In the genomic region with DNA sequence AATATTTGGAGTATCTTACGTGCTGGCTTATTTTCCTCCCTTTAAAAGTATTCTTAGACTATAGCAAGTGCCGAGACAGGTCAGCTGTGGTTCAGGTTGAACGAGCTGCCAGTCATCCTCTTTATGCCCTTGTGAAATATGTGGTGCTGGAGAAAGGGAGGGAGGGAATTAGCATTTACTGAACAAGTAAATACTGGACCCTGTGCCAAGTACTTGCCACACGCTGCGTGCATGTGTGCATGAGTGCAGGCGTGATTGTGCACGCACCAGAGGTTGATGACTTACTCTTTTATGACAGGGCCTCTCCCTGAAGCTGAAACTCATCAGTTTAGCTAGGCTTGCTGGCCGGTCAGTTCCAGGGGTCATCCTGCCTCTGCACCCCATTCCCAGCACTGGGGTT, we compare ENCODE assay signal across 10 mouse cellular contexts.
DNase-seq lines count a peak whose midpoint lies in the region; ATAC-seq and TF ChIP-seq lines count a peak whose summit lies in the region.
"Had no signal": no experiment of that assay in that cellular context is flagged by ENCODE, and none has a peak within 500 bp of the region (broad histone marks: within the 10 kb centered on the region; RNA-seq: fewer than 3 reads in every experiment).

No protein-coding gene starts in this region.

- no peak overlapping the region for H3K4me3 ChIP-seq in midbrain, embryonic 12.5 days
- H3K4me3 ChIP-seq in midbrain, embryonic 16.5 days (ENCODE audit: low read depth, low read length), result no peak overlapping the region
- H3K4me3 ChIP-seq in limb, embryonic 11.5 days (ENCODE audit: low read depth, low read length), result no peak overlapping the region
- H3K4me3 ChIP-seq in stomach, postnatal 0 days (ENCODE audit: low read depth, low read length), result no peak overlapping the region

- no peak for TF ChIP-seq CTCF in stomach, postnatal 0 days (IDR thresholded peaks at IDR 0.05; ENCODE audit: low read depth)

- H3K9ac ChIP-seq in midbrain, embryonic 12.5 days (replicated peaks), result no peak overlapping the region
- no peak overlapping the region for H3K9ac ChIP-seq in midbrain, embryonic 16.5 days (ENCODE audit: low read depth, low read length)
- no peak overlapping the region for H3K9ac ChIP-seq in limb, embryonic 11.5 days (ENCODE audit: low read length)
- no peak overlapping the region for H3K9ac ChIP-seq in stomach, postnatal 0 days (ENCODE audit: low read length)

- no peak for ATAC-seq in midbrain, embryonic 12.5 days (ENCODE audit: low FRiP score, low read depth)
- no peak for ATAC-seq in midbrain, embryonic 16.5 days
- no peak; the same call in 1 of the 2 replicates for ATAC-seq in limb, embryonic 11.5 days (ENCODE audit: insufficient number of reproducible peaks, low FRiP score, low TSS enrichment, low read depth)
- ATAC-seq in stomach, postnatal 0 days (ENCODE audit: low FRiP score, low TSS enrichment), result peak; percentile 53
- ATAC-seq: inflammation-experienced regulatory T-cells, adult 6 months had no signal

- H3K9me3 ChIP-seq in midbrain, embryonic 12.5 days, result no peaks in the 10 kb centered on the region
- no peaks in the 10 kb centered on the region for H3K9me3 ChIP-seq in midbrain, embryonic 16.5 days (replicated peaks; ENCODE audit: control insufficient read depth, low read length, poor library complexity, severe bottlenecking)
- no peaks in the 10 kb centered on the region for H3K9me3 ChIP-seq in limb, embryonic 11.5 days (ENCODE audit: control insufficient read depth, low read length)
- H3K9me3 ChIP-seq in stomach, postnatal 0 days (ENCODE audit: control insufficient read depth, low read length), result no peaks in the 10 kb centered on the region

- H3K27me3 ChIP-seq in midbrain, embryonic 12.5 days, result no peaks in the 10 kb centered on the region
- no peaks in the 10 kb centered on the region for H3K27me3 ChIP-seq in midbrain, embryonic 16.5 days (ENCODE audit: control insufficient read depth, insufficient read depth, low read depth, low read length)
- H3K27me3 ChIP-seq in limb, embryonic 11.5 days (ENCODE audit: control insufficient read depth, insufficient read depth, low read length), result no peaks in the 10 kb centered on the region
- no peaks in the 10 kb centered on the region for H3K27me3 ChIP-seq in stomach, postnatal 0 days (ENCODE audit: control insufficient read depth, insufficient read depth, low read length)

- no peak for TF ChIP-seq EP300 in stomach, postnatal 0 days (optimal IDR thresholded peaks at IDR 0.05)

- H3K27ac ChIP-seq in midbrain, embryonic 12.5 days (replicated peaks), result peak overlapping the region; percentile 54
- no peak overlapping the region for H3K27ac ChIP-seq in midbrain, embryonic 16.5 days (ENCODE audit: low read length)
- H3K27ac ChIP-seq in limb, embryonic 11.5 days (replicated peaks; ENCODE audit: low read depth, low read length), result 0 out of 2 replicates have a peak overlapping the region, but pooled peaks have one; percentile 16
- peak overlapping the region; percentile 58; the same call in 1 of the 2 replicates for H3K27ac ChIP-seq in stomach, postnatal 0 days (replicated peaks)

- DNase-seq in cerebellum, postnatal 25 days, result peak; percentile 45 to 46
- DNase-seq in cerebellum, adult 11-12 months, result no peak
- DNase-seq in limb, embryonic 11.5 days (ENCODE audit: low spot score), result peak; percentile 46
- DNase-seq in stomach, postnatal 0 days (ENCODE audit: low spot score), result no peak
- no peak for DNase-seq in ovary, postnatal 36 days (ENCODE audit: low spot score)
- DNase-seq in left cerebral cortex, postnatal 14 days (ENCODE audit: low spot score in 2 of 2), result no peak
- DNase-seq: spleen, adult 18-20 months had no signal

- WGBS in midbrain, embryonic 12.5 days, result 61% methylated on average over 8 of the region's 8 CpGs
- 47% methylated on average over 8 of the region's 8 CpGs for WGBS in midbrain, embryonic 16.5 days
- 25% methylated on average over 8 of the region's 8 CpGs for WGBS in limb, embryonic 11.5 days
- WGBS in stomach, postnatal 0 days, result 31% methylated on average over 8 of the region's 8 CpGs

- H3K36me3 ChIP-seq in midbrain, embryonic 12.5 days, result no peaks in the 10 kb centered on the region
- H3K36me3 ChIP-seq in midbrain, embryonic 16.5 days (ENCODE audit: control insufficient read depth, insufficient read depth, low read length), result no peaks in the 10 kb centered on the region
- no peaks in the 10 kb centered on the region for H3K36me3 ChIP-seq in limb, embryonic 11.5 days (ENCODE audit: control insufficient read depth, insufficient read depth, low read length)
- H3K36me3 ChIP-seq in stomach, postnatal 0 days (ENCODE audit: control insufficient read depth, insufficient read depth, low read length), result no peaks in the 10 kb centered on the region

- no peak overlapping the region for H3K4me2 ChIP-seq in midbrain, embryonic 12.5 days (replicated peaks)
- no peak overlapping the region for H3K4me2 ChIP-seq in midbrain, embryonic 16.5 days (ENCODE audit: low read length)
- no peak overlapping the region for H3K4me2 ChIP-seq in limb, embryonic 11.5 days (ENCODE audit: low read depth, severe bottlenecking)
- H3K4me2 ChIP-seq in stomach, postnatal 0 days (replicated peaks; ENCODE audit: low read depth), result no peak overlapping the region

- peaks cover 28% of the 10 kb centered on the region for H3K4me1 ChIP-seq in midbrain, embryonic 12.5 days
- H3K4me1 ChIP-seq in midbrain, embryonic 16.5 days (ENCODE audit: control insufficient read depth, insufficient read depth, low read length), result peaks cover 34% of the 10 kb centered on the region
- peaks cover 64% of the 10 kb centered on the region for H3K4me1 ChIP-seq in limb, embryonic 11.5 days (ENCODE audit: control insufficient read depth, insufficient read depth, low read length)
- H3K4me1 ChIP-seq in stomach, postnatal 0 days (replicated peaks; ENCODE audit: control insufficient read depth, insufficient read depth), result peaks cover 19% of the 10 kb centered on the region

- intact Hi-C loops in left cerebral cortex, postnatal 14 days (cut with DNase I), result no loop called here

Comparison
In these comparisons a context has a peak if more than half of its experiments do, and no peak if none do; other contexts are left out.
1. DNase-seq: peak in cerebellum, postnatal 25 days (2 of 2) and limb, embryonic 11.5 days (single experiment); none in cerebellum, adult 11-12 months (single experiment), stomach, postnatal 0 days (single experiment), ovary, postnatal 36 days (single experiment) and left cerebral cortex, postnatal 14 days (0 of 2).